Mouse (Mus musculus): ENCODE measurements around the gene Slc35d3.

Gene Slc35d3

GRCm38 (mm10) chr10:19834222-19834621, 17.0 kb downstream of the Slc35d3 start:
- no peak for DNase-seq

- no peak for DNase-seq
Measured at GRCm38 (mm10) chr10:19831072-19831849, 20.0 kb downstream of the Slc35d3 start.

GRCm38 (mm10) chr10:19820986-19821385, 30.3 kb downstream of the Slc35d3 start:
- DNase-seq: no peak

DNA sequence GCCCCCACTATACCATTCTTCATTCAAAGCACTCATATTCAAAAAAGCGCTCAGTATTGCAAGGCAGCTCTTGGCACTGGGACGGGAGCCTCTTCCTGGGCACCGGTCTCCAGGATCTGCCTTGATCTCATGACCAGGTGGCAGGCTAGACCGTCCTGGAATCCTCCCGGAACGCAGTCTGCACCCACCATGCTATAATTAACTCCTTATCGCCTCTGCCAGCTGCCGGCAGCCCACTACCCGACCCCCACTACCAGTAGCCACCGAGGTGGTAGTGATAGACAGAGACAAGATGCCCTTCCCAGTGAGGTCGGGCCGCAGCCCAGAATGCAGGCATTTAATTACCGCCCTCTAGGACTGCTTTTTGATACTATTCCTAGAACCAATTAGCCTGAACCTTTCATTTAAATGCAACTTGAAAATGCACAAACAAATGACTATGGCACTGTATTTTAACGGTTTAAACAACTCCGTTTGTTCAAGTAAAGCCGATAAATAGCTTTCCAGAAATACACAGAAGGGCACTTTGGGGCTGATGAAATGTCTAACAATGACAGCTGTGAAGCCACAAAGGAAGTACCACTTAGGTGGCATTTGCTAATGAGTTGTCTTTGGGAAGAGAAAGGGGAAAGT, 32.4 kb downstream of the Slc35d3 start:
- no peak for DNase-seq

GRCm38 (mm10) chr10:19815371-19815770, 35.9 kb downstream of the Slc35d3 start:
- DNase-seq: peak in 1 of 2 experiments; percentile 8

GRCm38 (mm10) chr10:19811436-19812172, 39.7 kb downstream of the Slc35d3 start:
- peak; percentile 31 to 40 for DNase-seq

DNA sequence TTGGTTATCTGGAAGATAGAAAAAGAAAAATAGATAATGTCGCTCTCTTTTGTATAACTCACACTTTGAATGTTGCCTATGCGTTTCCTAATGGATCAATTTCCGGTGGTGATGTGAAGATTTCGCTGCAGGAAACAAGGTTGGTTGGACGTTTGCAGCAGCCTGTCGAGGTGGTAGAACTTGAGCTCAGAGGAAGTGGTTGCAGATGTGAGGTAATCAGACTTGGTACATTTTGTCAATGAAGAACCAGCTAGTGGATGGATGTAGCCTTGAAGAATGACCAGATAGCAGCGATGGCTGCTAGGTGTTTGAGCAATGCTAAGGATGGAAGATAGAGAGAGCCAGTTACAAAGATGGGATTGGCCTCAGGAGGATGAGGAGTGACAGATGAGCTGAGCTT, 46.5 kb downstream of the Slc35d3 start:
- no peak for DNase-seq

GRCm38 (mm10) chr10:19802958-19803357, 48.3 kb downstream of the Slc35d3 start:
- DNase-seq: no peak

Data from cerebellum, postnatal 36 days (tissue).